Comparison of ENCODE assay signal across 22 mouse cellular contexts in the genomic region with DNA sequence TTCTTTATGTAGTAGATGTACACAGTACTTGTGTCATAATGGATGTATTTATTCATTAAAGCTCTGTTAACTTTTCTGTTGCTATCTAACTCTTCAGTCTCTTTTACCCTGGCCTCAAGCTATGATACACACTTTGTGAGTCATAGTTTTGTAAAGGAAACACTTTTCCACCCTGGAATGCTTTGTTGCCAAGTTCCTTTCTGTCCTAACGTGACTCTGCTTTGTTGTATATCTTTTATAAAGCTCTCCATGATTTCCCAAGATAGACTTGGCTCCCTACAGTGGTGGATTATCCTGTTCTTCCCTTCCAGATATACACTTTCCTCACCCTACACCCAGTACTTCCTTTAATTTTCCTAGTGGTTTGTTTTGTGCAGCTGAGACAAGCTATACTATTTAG. TPM values are rescaled to one million over a fixed set of nuclear protein-coding genes. Genes with fewer than 3 reads are reported as not detected.
DNase-seq lines count a peak whose midpoint lies in the region; ATAC-seq and TF ChIP-seq lines count a peak whose summit lies in the region.
"Had no signal": no experiment of that assay in that cellular context is flagged by ENCODE, and none has a peak within 500 bp of the region (broad histone marks: within the 10 kb centered on the region; RNA-seq: fewer than 3 reads in every experiment).

No protein-coding gene starts in this region.

- no peak for ATAC-seq in heart, embryonic 13.5 days (ENCODE audit: extremely low read depth, insufficient number of reproducible peaks, low FRiP score, low TSS enrichment)
- ATAC-seq in lung, postnatal 0 days, result no peak
- ATAC-seq in liver, embryonic 15.5 days (ENCODE audit: insufficient read depth), result no peak
- ATAC-seq: forebrain, embryonic 16.5 days; intestine, postnatal 0 days; midbrain, embryonic 13.5 days had no signal

- H3K4me2 ChIP-seq in heart, embryonic 13.5 days, result no peak overlapping the region; the same call in 1 of the 2 replicates
- H3K4me2 ChIP-seq in lung, postnatal 0 days (replicated peaks; ENCODE audit: low read depth, low read length), result no peak overlapping the region
- H3K4me2 ChIP-seq in liver, embryonic 15.5 days, result peak overlapping the region; percentile 33
- H3K4me2 ChIP-seq: hindbrain, embryonic 12.5 days; limb, embryonic 15.5 days; midbrain, embryonic 13.5 days; neural tube, embryonic 15.5 days had no signal

- H3K4me3 ChIP-seq in heart, embryonic 13.5 days, result peak overlapping the region; percentile 9; the same call in 1 of the 2 replicates
- no peak overlapping the region for H3K4me3 ChIP-seq in lung, postnatal 0 days (ENCODE audit: low read depth, low read length)
- H3K4me3 ChIP-seq in liver, embryonic 15.5 days (replicated peaks), result peak overlapping the region; percentile 16; the same call in 1 of the 2 replicates
- H3K4me3 ChIP-seq: embryonic facial prominence, embryonic 12.5 days; hindbrain, embryonic 12.5 days; neural tube, embryonic 15.5 days had no signal

- DNase-seq in heart, adult 9 months (ENCODE audit: low spot score in 2 of 2), result no peak
- DNase-seq in lung, postnatal 0 days (ENCODE audit: low spot score), result peak; percentile 32
- no peak for DNase-seq in lung, postnatal 10 days
- DNase-seq in NIH3T3 (ENCODE audit: low read depth), result peak; percentile 39
- no peak for DNase-seq in cerebellum, postnatal 4 days (ENCODE audit: low spot score in 2 of 2)
- DNase-seq in cerebellum, postnatal 25 days, result no peak
- DNase-seq: adrenal gland, postnatal 10 days; cerebellum, adult 11-12 months; heart, postnatal 10 days; right cerebral cortex, postnatal 25 days; thymus, postnatal 4 days had no signal

- H3K27me3 ChIP-seq in heart, embryonic 13.5 days (replicated peaks), result no peaks in the 10 kb centered on the region
- H3K27me3 ChIP-seq in lung, postnatal 0 days (replicated peaks; ENCODE audit: insufficient read depth, low read length), result no peaks in the 10 kb centered on the region
- no peaks in the 10 kb centered on the region for H3K27me3 ChIP-seq in liver, embryonic 15.5 days
- H3K27me3 ChIP-seq: embryonic facial prominence, embryonic 12.5 days; hindbrain, embryonic 12.5 days; limb, embryonic 15.5 days; midbrain, embryonic 13.5 days; neural tube, embryonic 15.5 days had no signal

- no peak for TF ChIP-seq EP300 in lung, postnatal 0 days (IDR thresholded peaks at IDR 0.05)

- H3K36me3 ChIP-seq in heart, embryonic 13.5 days, result peaks cover 54% of the 10 kb centered on the region
- no peaks in the 10 kb centered on the region; the same call in 1 of the 2 replicates for H3K36me3 ChIP-seq in lung, postnatal 0 days (ENCODE audit: insufficient read depth, low read length)
- H3K36me3 ChIP-seq in liver, embryonic 15.5 days (replicated peaks), result peaks cover 53% of the 10 kb centered on the region

- H3K9me3 ChIP-seq in heart, embryonic 13.5 days, result no peaks in the 10 kb centered on the region
- H3K9me3 ChIP-seq in lung, postnatal 0 days (ENCODE audit: low read length), result no peaks in the 10 kb centered on the region
- H3K9me3 ChIP-seq in liver, embryonic 15.5 days (replicated peaks), result no peaks in the 10 kb centered on the region
- H3K9me3 ChIP-seq: embryonic facial prominence, embryonic 12.5 days; G1E; hindbrain, embryonic 12.5 days; limb, embryonic 15.5 days; midbrain, embryonic 13.5 days; neural tube, embryonic 15.5 days had no signal

- no peak for TF ChIP-seq CTCF in lung, postnatal 0 days (IDR thresholded peaks at IDR 0.05)

- H3K27ac ChIP-seq in heart, embryonic 13.5 days (replicated peaks), result no peak overlapping the region
- no peak overlapping the region for H3K27ac ChIP-seq in lung, postnatal 0 days (ENCODE audit: low read length)
- no peak overlapping the region for H3K27ac ChIP-seq in liver, embryonic 15.5 days (replicated peaks)
- H3K27ac ChIP-seq: embryonic facial prominence, embryonic 12.5 days; hindbrain, embryonic 12.5 days; kidney, postnatal 0 days; limb, embryonic 15.5 days; midbrain, embryonic 13.5 days; neural tube, embryonic 15.5 days had no signal

- H3K9ac ChIP-seq in heart, embryonic 13.5 days, result peak overlapping the region; percentile 55
- no peak overlapping the region for H3K9ac ChIP-seq in lung, postnatal 0 days (replicated peaks; ENCODE audit: low read depth)
- H3K9ac ChIP-seq in liver, embryonic 15.5 days, result no peak overlapping the region; the same call in 1 of the 2 replicates
- H3K9ac ChIP-seq: embryonic facial prominence, embryonic 12.5 days; hindbrain, embryonic 12.5 days; limb, embryonic 15.5 days; midbrain, embryonic 13.5 days; neural tube, embryonic 15.5 days had no signal

- 36% methylated on average over 1 of the region's 1 CpGs for WGBS in heart, embryonic 13.5 days
- WGBS in lung, postnatal 0 days, result 10% methylated on average over 1 of the region's 1 CpGs
- 55% methylated on average over 1 of the region's 1 CpGs for WGBS in liver, embryonic 15.5 days (ENCODE audit: insufficient replicate concordance)

- peaks cover 38% of the 10 kb centered on the region for H3K4me1 ChIP-seq in heart, embryonic 13.5 days
- peaks cover 13% of the 10 kb centered on the region for H3K4me1 ChIP-seq in lung, postnatal 0 days (ENCODE audit: insufficient read depth, low read depth, low read length)
- H3K4me1 ChIP-seq in liver, embryonic 15.5 days (replicated peaks), result peaks cover 42% of the 10 kb centered on the region

RNA-seq across cellular contexts. Expression of a gene that starts 2.3 kb away (rescaled TPM):
- polyA plus RNA-seq in heart, embryonic 13.5 days (2015; fragmentation: Nextera tagmentation; extraction: Ambion mirVana), result 103 and 107 TPM in 2 replicates
- polyA plus RNA-seq in lung, postnatal 0 days (2015; fragmentation: Nextera tagmentation; extraction: Ambion mirVana), result 95.9 and 110 TPM in 2 replicates
- polyA plus RNA-seq in liver, embryonic 15.5 days (2015; fragmentation: Nextera tagmentation; extraction: Ambion mirVana), result 85.1 and 92.3 TPM in 2 replicates

RNA-seq across cellular contexts. Expression of a gene that starts 2.5 kb away (rescaled TPM):
- 66.2 and 69.6 TPM in 2 replicates for polyA plus RNA-seq in heart, embryonic 13.5 days (2015; fragmentation: Nextera tagmentation; extraction: Ambion mirVana)
- polyA plus RNA-seq in lung, postnatal 0 days (2015; fragmentation: Nextera tagmentation; extraction: Ambion mirVana), result 37.5 and 40.9 TPM in 2 replicates
- 80.8 and 84.4 TPM in 2 replicates for polyA plus RNA-seq in liver, embryonic 15.5 days (2015; fragmentation: Nextera tagmentation; extraction: Ambion mirVana)

Comparison
In these comparisons a context has a peak if more than half of its experiments do, and no peak if none do; other contexts are left out.
1. DNase-seq: peak in lung, postnatal 0 days (single experiment) and NIH3T3 (single experiment); none in heart, adult 9 months (0 of 2), lung, postnatal 10 days (single experiment), cerebellum, postnatal 4 days (0 of 2) and cerebellum, postnatal 25 days (0 of 2).